Mouse (Mus musculus) urinary bladder, postnatal 4 days (tissue): Measurements from ENCODE around the gene Rnf40.
A peak's percentile ranks its signal among the peaks of the same experiment; 100 is the strongest.
"Not testable (repeated sequence)": the region's sequence is repeated elsewhere in the genome, so short reads cannot be mapped to it uniquely, and the experiment has no call there.

Experiments
- DNase-seq, 2 experiments: peaks; one replicate each; pipeline ENCODE4 v3.0.0; 2021 to 2022; ENCODE audit warnings: low spot score in 2 of 2

Gene Rnf40

GRCm38 (mm10) chr7:127602903-127603302 is 14.3 kb downstream of the Rnf40 start:
- no peak for DNase-seq

GRCm38 (mm10) chr7:127604256-127604655 is 15.7 kb downstream of the Rnf40 start:
- DNase-seq, result no peak

- no peak for DNase-seq
Observed at GRCm38 (mm10) chr7:127607150-127607549, 18.6 kb downstream of the Rnf40 start.

- no peak for DNase-seq
Observed at GRCm38 (mm10) chr7:127611011-127611410, 22.4 kb downstream of the Rnf40 start.

GRCm38 (mm10) chr7:127611561-127611960 is 23.0 kb downstream of the Rnf40 start:
- DNase-seq, result no peak

GRCm38 (mm10) chr7:127613501-127613900 is 24.9 kb downstream of the Rnf40 start:
- DNase-seq, result no peak

GRCm38 (mm10) chr7:127614091-127614490 is 25.5 kb downstream of the Rnf40 start:
- no peak for DNase-seq

- DNase-seq, result peak in 1 of 2 experiments; percentile 50
Observed at GRCm38 (mm10) chr7:127614511-127614890, 25.9 kb downstream of the Rnf40 start.

GRCm38 (mm10) chr7:127614891-127615843 is 26.6 kb downstream of the Rnf40 start, which contains the start of gene Zfp629:
Gene Zfp629 (minus strand): TSS chr7:127615797.
- DNase-seq, result peak; percentile 75 to 78

GRCm38 (mm10) chr7:127616336-127616735 is 27.8 kb downstream of the Rnf40 start:
- no peak for DNase-seq

GRCm38 (mm10) chr7:127616881-127617280 is 28.3 kb downstream of the Rnf40 start:
- no peak for DNase-seq

GRCm38 (mm10) chr7:127617962-127618361 is 29.4 kb downstream of the Rnf40 start:
- no peak for DNase-seq

GRCm38 (mm10) chr7:127618402-127618801 is 29.8 kb downstream of the Rnf40 start:
- not testable (repeated sequence) for DNase-seq

GRCm38 (mm10) chr7:127626039-127626438 is 37.5 kb downstream of the Rnf40 start:
- no peak for DNase-seq

GRCm38 (mm10) chr7:127626471-127626870 is 37.9 kb downstream of the Rnf40 start:
- no peak for DNase-seq

GRCm38 (mm10) chr7:127628646-127629045 is 40.1 kb downstream of the Rnf40 start:
- no peak for DNase-seq

GRCm38 (mm10) chr7:127631416-127631815 is 42.8 kb downstream of the Rnf40 start:
- no peak for DNase-seq

- peak; percentile 76 to 78 for DNase-seq
Observed at GRCm38 (mm10) chr7:127636963-127637362, 48.4 kb downstream of the Rnf40 start.

- no peak for DNase-seq
Observed at GRCm38 (mm10) chr7:127641260-127641659, 52.7 kb downstream of the Rnf40 start.

GRCm38 (mm10) chr7:127642254-127642653 is 53.7 kb downstream of the Rnf40 start:
- no peak for DNase-seq

GRCm38 (mm10) chr7:127646363-127646762 is 57.8 kb downstream of the Rnf40 start:
- DNase-seq, result no peak

GRCm38 (mm10) chr7:127647576-127647975 is 59.0 kb downstream of the Rnf40 start:
- not testable (repeated sequence) for DNase-seq

GRCm38 (mm10) chr7:127648516-127649201 is 60.1 kb downstream of the Rnf40 start:
- DNase-seq, result no peak
